Mouse (Mus musculus) gastrocnemius, adult 2 months (tissue): ENCODE data around the gene Cyp2g1. TPM values are rescaled to one million over a fixed set of nuclear protein-coding genes. Genes with fewer than 3 reads are reported as not detected.
"Not testable (repeated sequence)": the region's sequence is repeated elsewhere in the genome, so short reads cannot be mapped to it uniquely, and the experiment has no call there.

Experiments used
- DNase-seq: peaks from one replicate; pipeline ENCODE4 v3.0.0; 2022
- H3K27ac ChIP-seq: fragments of 200-600 bp; 2 replicates; pipeline ENCODE4 v1.8.1; 2022; ENCODE audit warnings: mild to moderate bottlenecking
- H3K4me3 ChIP-seq: fragments of 200-600 bp; 2 replicates; pipeline ENCODE4 v1.8.1; 2022; ENCODE audit warnings: mild to moderate bottlenecking, moderate library complexity
- CTCF ChIP-seq: fragments of 200-600 bp; IDR thresholded peaks from 2 replicates; pipeline ENCODE4 v1.8.1; 2022; ENCODE audit warnings: antibody characterized with exemption, mild to moderate bottlenecking, moderate library complexity
- intact Hi-C: fragments of 180-260 bp; cut with DNase I; formaldehyde crosslinking; loops from one replicate; pipeline ENCODE4 v1.15.1; 2025
- long read RNA-seq, 2 experiments: library from polyadenylated mRNA; stranded (forward); transcript quantifications; one replicate each; pipeline ENCODE4 v2.0.0; 2021
- total RNA-seq, 2 experiments: library from RNA; stranded (reverse); gene quantifications; 2 replicates each; pipeline ENCODE4 v1.2.3; 2021

Gene Cyp2g1
- not detected for total RNA-seq
- long read RNA-seq, experiment 1, result 0 reads
- long read RNA-seq, experiment 2, result 0 reads

- Histone ChIP-seq H3K27ac (no peak within 1 kb of the TSS), H3K4me3 (no peak within 1 kb of the TSS)
- DNase-seq, result no peak
- no peak for TF ChIP-seq CTCF
- intact Hi-C loops, result no loop called here
Measured at GRCm38 (mm10) chr7:26808592-26808991, at the start of gene Cyp2g1. Cyp2g1 (plus strand) TSS chr7:26808892.

DNA sequence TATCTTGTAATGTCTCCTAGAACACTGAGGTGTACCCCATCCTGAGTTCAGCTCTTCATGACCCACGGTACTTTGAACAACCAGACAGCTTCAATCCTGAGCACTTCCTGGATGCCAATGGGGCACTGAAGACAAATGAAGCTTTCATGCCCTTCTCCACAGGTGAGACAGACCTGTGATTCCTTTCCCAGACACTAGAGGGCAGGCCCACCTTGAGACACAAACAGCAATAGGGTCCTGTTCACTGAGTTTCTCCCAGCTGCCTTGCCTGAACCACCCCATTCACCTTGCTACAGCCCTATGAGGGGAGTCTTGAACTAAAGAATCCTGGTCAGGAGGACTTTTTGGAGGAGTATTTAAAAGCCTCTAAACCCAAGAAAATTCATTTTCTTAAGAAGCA, 41.6 kb upstream of the Cyp2g1 start:
- peak; percentile 41; the same call in 1 of the 2 replicates for TF ChIP-seq CTCF
- H3K4me3 ChIP-seq, result no peak overlapping the region

GRCm38 (mm10) chr7:26769881-26770470, 38.7 kb upstream of the Cyp2g1 start:
- TF ChIP-seq CTCF, result no peak
- Histone ChIP-seq H3K4me3 (no peak overlapping the region), H3K27ac (no peak overlapping the region)
- intact Hi-C loops, result no loop called here
- DNase-seq, result no peak

More for the DNA sequence above, 41.6 kb upstream of the Cyp2g1 start:
- DNase-seq, result no peak
- no peak overlapping the region for H3K27ac ChIP-seq
- intact Hi-C loops, result no loop called here

DNA sequence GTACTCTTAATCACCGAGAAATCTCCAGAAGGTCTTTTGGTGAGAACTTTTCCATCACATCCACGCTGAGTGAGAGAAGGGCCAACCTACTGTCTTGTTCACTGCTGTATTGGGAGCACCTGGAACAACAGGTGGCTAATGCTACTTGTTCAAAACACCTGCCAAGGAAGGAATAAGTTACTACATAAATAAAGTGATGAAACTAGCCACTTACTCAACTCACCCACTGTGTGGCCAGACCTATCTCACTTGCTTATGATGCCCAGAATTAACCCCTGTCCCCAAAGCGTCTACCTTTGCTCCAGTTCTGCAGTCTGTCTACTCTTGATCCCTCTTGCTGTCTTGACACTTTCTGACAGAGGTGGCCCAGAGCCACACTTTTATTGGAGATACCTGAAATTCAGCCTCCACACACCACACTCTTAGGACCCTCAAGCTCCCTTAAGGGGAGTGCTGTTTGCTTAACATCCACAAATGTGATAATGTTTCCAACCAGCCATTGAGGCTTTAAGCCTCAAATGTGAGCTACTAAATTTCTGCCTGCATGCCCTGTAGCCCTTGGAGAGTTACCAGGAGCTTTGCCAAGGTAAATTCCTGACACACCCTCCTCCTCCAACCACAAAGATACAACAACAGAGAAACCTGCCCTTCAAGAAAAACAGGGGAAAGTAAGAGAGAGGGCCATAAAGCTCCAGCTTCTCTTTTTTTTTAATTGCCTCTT, 35.7 kb upstream of the Cyp2g1 start:
- no peak overlapping the region for H3K27ac ChIP-seq
- no peak for TF ChIP-seq CTCF
- no peak overlapping the region for H3K4me3 ChIP-seq
- DNase-seq, result no peak
- intact Hi-C loops, result no loop called here

DNA sequence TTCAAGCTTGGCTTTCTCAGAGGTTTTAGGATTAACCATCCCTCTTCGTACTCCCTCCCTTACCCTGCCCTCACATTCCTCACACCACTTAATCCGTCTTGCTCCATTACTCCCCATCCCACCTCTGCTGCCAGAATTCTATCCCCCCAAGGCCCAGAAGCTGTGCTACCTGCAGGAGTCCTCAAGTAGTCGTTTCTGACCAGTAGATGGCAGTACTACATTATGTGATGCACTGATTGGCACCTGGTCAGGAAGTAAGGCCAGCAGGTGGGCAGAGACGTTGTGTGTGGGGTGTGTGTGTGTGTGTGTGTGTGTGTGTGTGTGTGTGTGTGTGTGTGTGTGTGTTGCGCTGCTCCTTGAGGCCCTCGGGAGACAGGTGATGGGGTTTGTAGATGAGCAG, 32.8 kb upstream of the Cyp2g1 start:
- intact Hi-C loops, result no loop called here
- H3K27ac ChIP-seq, result no peak overlapping the region
- no peak for DNase-seq
- no peak overlapping the region for H3K4me3 ChIP-seq
- TF ChIP-seq CTCF, result 0 out of 2 replicates have a peak, but pooled peaks have one; percentile 3

DNA sequence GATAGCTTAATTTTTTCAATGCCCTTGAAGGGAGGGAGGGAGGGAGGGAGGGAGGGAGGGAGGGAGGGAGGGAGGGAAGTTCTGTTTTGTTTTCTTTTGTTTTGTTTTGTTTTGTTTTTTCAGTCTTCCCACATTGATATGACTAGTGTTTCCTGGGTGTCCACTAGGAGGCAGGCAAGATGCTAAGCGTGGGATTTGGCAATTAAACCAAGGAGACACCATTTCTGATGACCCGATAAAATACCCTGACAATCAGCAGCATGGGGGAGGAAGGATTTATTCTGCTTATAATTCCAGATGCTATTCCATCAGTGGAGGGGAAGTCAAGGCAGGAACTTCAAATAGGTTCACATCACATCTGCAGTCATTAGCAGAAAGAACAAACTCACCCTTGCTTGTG, 30.9 kb upstream of the Cyp2g1 start:
- TF ChIP-seq CTCF, result no peak
- DNase-seq, result no peak
- Histone ChIP-seq H3K4me3 (no peak overlapping the region), H3K27ac (no peak overlapping the region)
- intact Hi-C loops, result no loop called here

DNA sequence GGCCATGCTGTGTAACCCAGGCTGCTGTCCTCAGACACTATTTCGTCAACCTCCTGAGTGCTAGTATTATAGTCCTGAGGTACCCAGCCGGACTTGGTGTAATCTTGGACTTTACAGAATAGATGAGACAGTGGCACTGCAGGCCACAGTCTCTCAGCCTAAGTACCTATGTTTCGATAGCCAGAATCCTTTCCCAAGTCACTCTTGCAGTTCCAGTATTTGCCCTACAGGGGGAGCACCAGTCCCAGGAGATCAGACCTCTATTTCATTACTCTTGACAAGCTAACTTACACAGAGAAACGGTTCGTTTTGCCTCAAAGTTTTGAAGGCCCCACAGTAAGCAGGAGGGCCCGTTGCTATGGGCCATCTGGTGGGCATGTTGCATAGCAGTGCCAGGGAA, 30.2 kb upstream of the Cyp2g1 start:
- intact Hi-C loops, result no loop called here
- DNase-seq, result peak; percentile 22
- TF ChIP-seq CTCF, result peak; percentile 57
- H3K4me3 ChIP-seq, result no peak overlapping the region
- H3K27ac ChIP-seq, result no peak overlapping the region

- no peak overlapping the region for H3K4me3 ChIP-seq
- intact Hi-C loops, result no loop called here
- no peak for TF ChIP-seq CTCF
- no peak for DNase-seq
- no peak overlapping the region for H3K27ac ChIP-seq
Measured at GRCm38 (mm10) chr7:26779799-26780416, 28.8 kb upstream of the Cyp2g1 start.

- TF ChIP-seq CTCF, result no peak
- H3K4me3 ChIP-seq, result no peak overlapping the region
- intact Hi-C loops, result no loop called here
- no peak for DNase-seq
- no peak overlapping the region for H3K27ac ChIP-seq
Measured at GRCm38 (mm10) chr7:26780510-26780909, 28.2 kb upstream of the Cyp2g1 start.

DNA sequence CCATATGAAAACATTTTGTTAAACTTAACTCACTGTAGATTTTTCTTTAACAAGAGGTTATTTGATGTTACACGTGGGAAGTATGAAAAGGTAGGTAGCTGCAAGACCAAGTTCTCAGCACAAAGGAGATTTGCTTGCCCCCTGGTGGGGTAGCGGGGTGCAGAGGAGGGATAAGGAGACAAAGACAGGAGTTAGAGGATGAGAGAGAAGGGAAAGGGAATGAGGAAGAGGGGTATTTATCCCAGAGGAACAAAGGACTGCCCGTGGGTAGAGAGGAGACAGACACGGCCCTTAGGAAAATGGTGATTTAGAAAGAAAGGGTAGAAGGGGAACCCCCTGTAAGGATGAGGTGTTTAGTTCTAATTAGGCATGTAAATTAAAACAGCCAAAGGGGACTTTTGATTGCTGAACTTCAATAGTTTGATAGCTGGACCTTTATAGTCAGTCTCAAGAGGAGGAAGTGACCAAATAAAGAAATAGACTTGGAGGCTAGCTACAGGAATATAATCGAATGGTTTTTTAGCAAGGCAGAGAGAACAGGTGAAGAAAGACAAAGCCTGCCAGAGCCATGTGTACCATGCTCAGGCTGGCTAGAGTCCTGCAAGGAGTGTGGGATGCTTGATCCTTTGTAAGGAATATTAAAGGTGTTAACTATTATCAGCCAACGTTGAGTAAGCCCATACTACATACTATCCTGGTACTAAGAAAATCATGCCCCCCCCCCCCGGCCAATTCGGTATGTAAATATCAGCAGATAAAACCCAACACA, 27.5 kb upstream of the Cyp2g1 start:
- DNase-seq, result no peak
- no peak for TF ChIP-seq CTCF
- intact Hi-C loops, result no loop called here
- no peak overlapping the region for H3K4me3 ChIP-seq
- no peak overlapping the region for H3K27ac ChIP-seq

GRCm38 (mm10) chr7:26781767-26782131, 26.9 kb upstream of the Cyp2g1 start:
- Histone ChIP-seq H3K27ac (no peak overlapping the region), H3K4me3 (no peak overlapping the region)
- intact Hi-C loops, result no loop called here
- TF ChIP-seq CTCF, result no peak
- DNase-seq, result no peak

- H3K4me3 ChIP-seq, result no peak overlapping the region
- H3K27ac ChIP-seq, result no peak overlapping the region
- intact Hi-C loops, result no loop called here
- DNase-seq, result peak; percentile 18
- TF ChIP-seq CTCF, result no peak
Measured at GRCm38 (mm10) chr7:26783163-26783562, 25.5 kb upstream of the Cyp2g1 start.

DNA sequence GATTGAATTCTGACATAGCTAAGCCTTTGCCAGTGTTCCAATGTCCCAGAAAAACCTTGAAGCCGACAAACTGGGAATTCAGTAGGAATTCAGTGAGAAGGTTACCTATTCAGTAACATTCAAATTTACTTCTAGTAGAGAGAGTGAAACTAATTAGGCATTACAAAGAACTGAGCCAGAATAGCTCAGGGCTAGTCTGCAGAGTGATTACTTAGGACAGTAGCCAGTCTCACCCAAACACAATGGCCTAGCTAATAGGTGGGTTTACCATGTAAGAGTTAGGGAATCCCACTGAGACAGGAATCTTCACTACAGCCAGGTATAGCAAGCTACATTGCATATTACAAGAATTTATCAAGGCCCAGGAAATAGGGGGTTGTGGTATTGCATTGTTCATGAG, 22.7 kb upstream of the Cyp2g1 start:
- DNase-seq, H3K27ac ChIP-seq, H3K4me3 ChIP-seq, intact Hi-C loops: not testable (repeated sequence)
